Mouse (Mus musculus) frontal cortex, adult 2 months (tissue): ENCODE results near the gene Hcn3. TPM values are rescaled to one million over a fixed set of nuclear protein-coding genes. Genes with fewer than 3 reads are reported as not detected.

Experiments used
- DNase-seq, 2 experiments: peaks; one replicate each; pipeline ENCODE4 v3.0.0; 2022; ENCODE audit warnings: low spot score in 1 of 2; ENCODE audit errors: extremely low spot score in 1 of 2
- polyA plus RNA-seq: library from polyadenylated mRNA; depleted of rRNA; stranded (reverse); fragments of >200 nt; gene quantifications from 2 replicates; pipeline ENCODE4 v1.2.3, GENCODE M21; 2012

Gene Hcn3
- polyA plus RNA-seq, 1 experiment = 36.8 TPM

DNA sequence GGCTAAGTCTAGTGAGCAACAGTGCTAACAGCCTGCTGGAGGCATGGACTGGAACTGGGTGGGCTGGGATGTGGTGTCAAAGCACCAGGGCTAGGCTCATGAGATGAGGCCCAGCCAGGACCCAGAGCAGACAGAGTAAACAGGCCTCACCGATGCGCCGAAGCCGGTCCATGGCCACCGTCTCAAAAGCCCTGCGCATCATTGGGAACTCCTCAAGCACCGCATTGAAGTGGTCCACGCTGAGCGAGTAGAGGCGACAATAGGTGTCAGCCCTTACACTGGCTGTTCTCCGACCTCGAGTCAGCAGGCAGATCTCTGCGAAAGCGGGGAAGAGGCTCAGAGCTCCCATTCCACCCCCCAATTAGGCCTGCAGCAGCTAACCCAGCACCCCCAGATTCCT lies 11.4 kb downstream of the Hcn3 start:
- no peak for DNase-seq

DNA sequence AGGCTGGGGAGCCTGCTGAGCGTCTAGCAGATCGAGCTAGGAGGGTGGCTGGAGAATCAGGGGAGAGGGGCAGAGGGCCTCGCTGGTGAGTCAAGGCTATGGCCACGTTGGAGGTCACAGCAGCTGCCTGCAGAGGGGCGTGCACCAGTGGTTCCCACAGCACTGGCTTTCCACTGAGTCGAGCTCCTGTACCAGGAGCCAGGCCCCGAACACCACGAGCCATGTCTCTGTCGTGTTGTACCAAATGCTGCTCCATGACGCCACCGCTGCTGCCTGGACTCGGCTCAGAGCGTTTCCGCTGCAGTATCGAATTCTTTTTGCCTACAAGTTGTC lies 12.1 kb downstream of the Hcn3 start:
- DNase-seq = no peak

DNA sequence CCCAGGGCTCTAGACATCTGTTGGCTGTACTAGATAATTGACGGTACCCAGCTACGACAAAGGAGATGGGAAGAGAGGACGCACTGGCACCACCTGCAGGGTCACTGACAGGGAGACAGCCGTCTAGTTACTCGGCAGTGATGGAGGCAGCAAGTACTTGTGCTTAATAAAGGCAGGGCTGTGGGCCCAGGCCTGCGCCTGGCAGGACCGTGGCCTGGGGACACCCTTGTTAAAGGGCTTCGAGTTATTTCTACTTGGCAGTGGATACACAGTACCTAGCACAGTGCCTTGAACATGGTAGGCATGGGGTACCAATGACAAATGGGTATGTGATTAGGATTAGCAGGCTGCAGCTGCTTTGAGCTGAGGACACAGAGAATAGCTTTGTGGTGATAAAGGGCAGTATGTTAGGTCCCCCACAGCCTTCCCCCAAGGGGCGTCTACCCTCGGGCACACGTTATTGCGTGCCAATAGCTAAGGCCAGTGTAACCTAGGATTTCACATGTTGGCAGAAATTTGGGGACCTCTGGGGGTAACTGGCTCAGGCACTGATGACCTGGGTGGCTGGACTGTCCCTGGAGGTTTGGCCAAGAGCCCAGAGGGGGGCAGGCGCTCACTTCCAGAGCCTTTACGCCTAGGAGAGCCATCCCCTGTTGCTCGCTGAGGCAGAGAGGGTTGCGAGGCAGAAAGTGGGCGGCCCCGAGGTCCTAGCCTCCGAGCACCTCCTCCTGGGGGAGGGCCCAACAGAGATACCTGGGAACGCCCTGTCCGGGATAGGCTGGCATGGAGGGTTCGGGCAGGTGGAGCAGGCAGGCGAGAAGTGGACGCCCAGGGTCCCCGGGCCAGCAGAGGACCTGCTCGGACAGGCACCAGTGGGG lies 12.7 kb downstream of the Hcn3 start:
- DNase-seq = no peak

DNA sequence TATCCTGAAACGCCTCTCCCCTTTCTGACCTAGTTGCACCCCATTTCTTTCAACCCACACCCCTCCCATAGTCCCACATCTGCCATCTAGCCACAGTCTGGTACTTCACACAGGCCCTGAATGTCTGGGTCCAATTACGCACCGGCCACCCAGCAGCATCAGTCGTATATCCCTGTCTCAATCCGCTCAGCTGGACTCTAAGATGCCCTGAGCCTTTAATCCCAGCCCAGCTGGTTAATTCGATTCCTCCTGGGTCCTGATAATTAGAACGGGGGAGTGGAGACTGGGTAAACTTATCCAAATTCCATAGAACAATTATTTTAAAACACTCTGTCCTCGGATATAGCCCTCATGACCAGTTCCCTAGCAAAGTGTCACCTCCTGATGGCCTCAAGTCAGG lies 14.4 kb downstream of the Hcn3 start:
- no peak for DNase-seq

DNA sequence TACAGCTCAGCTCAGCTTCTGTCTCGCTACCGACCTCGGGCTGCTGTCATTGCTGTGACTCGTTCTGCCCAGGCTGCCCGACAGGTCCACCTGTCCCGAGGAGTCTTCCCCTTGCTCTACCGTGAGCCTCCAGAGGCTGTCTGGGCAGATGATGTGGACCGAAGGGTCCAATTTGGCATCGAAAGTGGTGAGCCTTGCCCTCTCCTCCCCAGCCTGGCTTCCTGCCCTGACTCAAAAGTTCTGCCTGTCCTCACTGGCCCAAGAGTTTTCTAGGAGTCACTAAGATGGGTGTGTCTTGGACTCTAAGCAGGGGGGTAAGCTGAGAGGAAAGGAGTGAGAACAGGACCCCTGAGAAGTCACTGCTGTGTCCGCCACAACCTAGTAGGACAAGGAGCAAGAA lies 15.2 kb downstream of the Hcn3 start:
- no peak for DNase-seq

DNA sequence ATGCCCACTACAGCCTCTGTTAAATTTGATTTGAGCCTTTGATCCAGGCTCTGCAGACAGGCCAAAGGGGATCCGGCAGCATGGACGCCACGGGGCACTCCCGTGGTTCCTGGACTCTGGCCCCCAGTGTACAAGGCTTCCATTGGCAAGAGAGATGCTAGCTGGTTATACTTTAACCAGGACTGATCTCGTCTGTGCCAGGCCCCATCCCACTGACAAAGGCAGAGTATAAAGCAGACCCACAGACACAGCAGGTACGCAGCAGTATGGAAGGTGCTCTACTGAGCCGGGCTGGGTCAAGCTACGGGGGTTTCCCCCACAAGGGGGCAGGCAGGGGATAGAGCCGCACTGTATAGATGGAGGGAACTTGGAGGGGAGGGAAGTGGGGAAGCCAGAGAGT lies 23.6 kb downstream of the Hcn3 start:
- DNase-seq = no peak

DNA sequence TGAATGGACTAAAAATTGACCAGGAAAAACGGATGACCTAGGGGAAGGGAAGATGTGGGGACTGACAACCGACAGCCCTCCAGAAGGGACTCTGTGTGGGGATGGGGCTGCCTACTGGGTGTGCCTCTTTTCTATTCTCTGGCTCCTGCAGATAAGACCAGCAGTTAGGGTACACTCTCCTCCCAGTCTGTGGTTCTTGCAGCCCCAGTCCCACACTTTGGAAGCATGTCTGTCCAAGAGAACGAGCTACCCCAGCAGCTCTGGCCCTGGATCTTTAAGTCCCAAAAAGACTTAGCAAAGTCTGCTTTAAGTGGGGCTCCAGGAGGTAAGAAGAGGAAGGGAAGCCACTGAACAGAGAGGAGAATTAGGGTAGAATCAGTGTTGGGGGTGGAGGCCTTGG lies 24.0 kb downstream of the Hcn3 start, which contains the start of gene Pklr:
Gene Pklr, plus strand, starts transcription at position 185 of the 400 bp plus-strand sequence.
- no peak for DNase-seq

DNA sequence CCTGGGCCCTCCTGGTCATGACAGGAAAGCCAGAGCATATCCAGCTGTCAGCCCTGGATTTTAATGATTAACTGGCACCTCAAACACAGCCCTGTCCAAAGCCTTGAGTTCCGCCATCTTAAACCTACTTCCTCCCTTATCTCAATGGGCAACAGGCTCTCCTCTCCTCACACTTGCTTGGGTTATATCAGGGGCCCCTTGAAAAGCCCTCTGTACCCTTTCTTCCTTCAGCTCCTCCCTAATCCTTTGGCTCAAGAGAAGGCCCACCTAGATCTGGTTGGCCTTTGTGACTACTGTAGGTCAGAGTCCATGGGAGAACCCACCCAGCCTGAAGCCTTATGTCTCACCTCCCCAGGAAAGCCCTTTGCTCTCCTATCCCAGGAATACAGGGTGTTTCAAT lies 26.2 kb downstream of the Hcn3 start:
- no peak for DNase-seq

DNA sequence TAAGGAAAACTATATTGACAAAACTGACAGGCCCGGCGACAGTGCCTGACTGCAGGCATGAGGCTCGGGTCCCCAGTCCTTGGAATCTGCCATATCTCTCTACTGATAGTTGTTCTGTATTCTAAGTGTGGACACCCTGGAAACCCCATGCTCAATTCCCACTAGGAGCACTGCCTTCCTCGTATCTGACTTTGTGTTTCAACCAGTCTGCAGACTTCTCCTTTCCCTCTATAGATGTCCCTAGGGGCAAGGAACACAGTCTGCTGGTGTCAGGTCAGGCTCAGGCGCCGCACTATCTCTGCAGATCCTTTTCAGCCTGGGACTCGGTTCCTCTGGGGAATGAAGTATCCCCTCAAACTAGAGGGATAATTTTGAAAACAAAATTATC lies 26.9 kb downstream of the Hcn3 start:
- no peak for DNase-seq

DNA sequence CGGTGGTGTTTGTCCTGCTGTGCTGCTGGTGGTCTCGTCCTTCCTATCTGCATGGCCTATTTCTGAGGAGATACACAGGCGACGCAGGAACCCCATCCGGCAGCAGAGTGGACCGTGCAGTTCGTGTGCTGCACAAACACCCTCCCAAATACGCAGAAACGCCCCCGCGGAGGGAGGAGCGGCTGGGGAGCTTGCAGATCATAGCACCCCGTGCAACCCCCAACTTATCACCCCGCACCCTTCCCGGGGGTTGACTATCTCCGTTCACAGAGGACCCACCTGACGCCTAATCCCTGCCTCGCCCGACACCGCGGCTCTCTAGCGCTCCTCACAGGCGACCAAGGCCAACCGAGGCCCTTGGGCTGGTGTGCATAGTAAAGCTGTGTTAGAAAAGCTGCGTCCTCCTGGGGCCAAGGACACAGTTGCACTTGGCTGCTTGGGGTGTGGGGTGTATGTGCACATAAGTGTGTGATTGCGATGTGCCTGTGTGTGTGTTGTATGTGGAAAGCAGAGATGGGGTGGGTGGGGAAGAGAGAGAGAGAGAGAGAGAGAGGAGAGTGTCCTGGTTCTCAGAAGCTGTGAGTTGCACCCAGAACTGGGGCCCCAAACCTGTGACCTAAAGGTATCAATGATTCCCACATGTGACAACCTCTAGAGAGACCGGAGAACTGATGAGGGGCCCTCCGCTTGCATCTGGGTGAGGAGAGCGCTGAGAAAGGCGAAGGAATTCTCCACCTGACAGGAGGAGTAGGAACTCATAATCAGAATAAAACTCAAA lies 27.5 kb downstream of the Hcn3 start:
- DNase-seq = peak in 1 of 2 experiments; percentile 53

DNA sequence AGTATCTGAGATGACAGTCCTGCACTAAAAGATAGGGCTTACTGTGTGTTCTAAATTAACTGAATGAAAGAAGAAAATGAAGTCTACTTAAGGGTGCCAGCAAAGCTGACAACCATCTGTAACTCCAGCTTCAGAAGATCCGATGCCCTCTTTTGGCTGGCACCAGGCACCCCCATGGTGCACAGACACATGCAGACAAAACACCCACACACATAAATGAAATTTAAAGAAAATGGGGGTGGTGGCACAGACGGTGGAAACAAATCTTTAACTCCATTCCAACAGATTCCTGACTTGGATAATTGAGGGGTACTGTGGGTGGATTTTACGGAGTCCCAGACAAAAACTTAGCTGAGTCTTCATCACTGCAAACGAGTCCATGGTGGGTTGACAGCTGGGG lies 28.2 kb downstream of the Hcn3 start:
- peak; percentile 74 to 76 for DNase-seq

DNA sequence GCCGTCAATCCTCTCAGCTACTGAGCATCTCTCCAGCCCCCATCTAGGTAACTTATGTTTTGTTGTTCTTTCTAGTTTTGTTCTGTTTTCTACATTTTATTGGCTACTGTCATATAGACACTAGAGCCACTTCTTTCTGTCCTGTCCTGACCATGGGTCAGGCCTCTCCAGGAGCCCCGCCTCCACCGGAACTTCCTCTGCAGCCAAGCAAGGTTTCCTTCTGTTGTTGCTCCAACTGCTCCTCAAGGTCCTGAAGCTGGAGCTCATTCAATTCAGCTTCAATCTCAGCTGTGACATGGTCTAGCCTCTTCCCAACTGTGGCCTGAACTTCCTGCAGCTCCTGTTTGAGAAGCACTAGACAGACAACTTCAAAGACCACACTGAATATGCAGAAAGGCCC lies 30.1 kb downstream of the Hcn3 start:
- no peak for DNase-seq

DNA sequence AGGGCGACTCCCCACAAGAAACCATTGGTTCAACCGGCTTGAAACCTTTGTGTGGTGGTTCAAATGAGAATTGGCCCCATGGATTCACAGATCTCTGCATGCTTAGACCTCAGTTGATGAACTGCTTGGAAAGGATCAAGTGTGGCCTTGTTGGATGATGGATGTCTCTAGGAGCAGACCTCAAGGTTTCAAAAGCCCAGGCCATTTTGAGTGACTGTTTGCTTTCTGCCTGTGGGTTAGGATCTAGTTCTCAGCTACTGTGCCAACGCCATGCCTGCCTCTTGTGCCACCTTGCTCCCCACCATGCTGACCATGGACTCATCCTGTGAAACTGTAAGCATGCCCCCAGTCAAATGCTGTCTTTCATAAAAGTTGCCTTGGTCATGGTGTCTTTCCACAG lies 34.0 kb downstream of the Hcn3 start:
- DNase-seq = no peak

DNA sequence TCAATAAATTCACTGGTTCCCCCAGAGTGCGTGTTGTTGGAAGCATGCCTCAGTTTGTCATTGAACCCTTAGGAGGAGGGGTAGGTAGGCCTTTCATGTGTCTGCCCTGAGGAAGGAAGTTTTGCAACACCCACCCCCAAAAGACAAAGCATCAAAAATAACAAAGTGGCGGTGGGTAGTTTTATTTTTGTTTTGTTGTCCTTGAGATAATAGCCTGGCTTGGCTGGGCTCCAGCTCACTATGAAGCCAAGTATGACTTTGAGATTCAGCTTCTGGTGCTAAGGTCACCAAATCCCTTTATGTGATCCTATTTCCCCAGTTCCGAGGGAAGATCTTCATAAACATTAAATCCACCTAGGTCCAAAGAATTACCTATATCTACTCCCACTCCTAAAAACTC lies 35.8 kb downstream of the Hcn3 start:
- no peak for DNase-seq

DNA sequence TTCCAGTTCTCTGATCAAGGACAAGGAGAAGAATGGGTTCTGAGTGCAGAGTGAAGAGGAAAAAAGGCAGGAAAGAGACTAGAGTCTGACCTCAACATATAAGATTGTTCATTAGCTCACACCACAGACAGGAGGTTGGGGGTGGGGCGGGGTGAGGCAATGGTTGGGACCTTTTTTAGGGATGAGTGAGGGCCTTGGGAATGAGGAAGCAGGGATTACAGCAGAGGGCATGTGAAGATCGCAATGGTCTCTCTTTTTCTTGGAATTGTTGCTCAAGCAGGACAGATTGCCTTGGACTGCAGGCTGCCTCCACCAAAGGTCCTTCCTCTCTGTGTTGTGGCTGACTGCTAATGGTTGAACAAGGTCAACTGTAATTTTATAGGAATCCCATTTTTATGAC lies 36.7 kb downstream of the Hcn3 start:
- no peak for DNase-seq

DNA sequence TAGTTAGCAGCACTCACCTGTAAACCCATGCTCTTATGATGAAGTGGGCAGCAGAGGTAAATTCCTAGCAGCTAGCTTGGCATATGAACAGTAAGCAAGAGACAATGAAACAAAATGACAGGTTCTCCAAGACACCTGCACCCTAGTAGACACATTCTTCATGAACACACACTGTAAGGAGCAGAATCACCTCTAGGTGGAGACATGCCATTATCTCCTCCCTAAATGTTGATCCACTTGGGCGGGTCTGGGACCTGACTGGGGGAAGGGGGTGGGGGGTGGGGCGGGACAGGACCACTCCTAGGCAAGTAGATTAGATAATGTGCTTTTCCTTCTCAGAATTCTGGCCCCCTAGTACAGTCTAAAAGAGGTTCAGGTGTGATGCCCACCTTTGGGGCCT lies 44.5 kb downstream of the Hcn3 start:
- peak in 1 of 2 experiments; percentile 69 for DNase-seq

DNA sequence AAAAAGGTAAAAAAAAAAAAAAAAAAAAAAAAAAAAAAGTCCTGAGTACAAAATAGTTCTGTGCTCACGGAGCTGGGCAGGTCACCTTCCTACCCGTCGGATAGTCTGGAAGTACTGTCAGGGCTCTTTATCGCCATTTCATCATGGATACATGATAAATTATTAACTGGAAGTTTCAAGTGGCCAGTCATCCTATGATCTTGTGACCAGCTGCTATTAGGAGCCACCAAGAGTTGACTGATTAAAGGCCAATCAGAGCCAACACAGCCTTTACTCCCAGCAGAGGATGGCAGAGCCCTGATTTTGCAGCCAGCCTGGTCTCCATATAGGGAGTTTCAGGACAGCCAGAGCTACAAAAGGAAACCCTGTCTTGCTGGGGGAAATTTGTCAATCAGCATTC lies 46.9 kb downstream of the Hcn3 start:
- DNase-seq = no peak

DNA sequence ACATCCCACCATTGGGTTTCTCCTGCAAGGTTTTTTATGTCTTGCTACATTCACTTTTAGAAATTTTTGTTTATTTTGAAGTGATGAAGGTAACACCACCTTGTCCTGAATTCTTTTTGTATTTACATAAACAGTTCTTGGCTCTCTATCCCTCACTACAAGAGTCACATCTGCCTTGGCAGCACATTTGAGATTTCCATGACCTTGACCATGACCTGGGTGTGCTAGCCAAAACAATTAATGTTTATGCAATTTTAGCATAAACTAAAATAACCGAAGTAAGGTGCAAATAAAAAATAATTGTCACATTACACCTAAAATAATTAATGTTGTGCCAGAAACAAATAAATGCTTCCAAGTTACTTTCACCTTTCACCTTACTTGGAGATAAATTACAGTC lies 51.9 kb downstream of the Hcn3 start:
- DNase-seq = no peak

DNA sequence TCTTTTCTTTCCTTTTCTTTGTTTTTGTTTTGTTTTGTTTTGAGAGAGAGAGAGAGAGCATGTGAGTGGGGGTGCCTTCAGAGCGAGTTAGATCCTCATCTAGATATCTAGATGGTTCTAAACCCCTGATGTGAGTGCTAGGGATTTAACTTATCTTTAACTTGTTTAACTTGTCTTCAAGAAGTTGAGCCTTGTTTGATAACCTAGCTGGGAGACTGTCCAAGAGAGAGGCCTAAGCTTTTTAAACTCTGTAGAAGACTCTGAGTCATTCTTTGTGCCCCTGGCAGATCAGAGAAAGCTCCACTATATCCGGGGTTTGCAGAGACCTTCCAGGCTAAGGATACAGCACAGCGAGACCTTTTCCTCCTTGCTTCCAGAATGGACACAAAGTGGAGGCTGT lies 52.5 kb downstream of the Hcn3 start:
- no peak for DNase-seq

DNA sequence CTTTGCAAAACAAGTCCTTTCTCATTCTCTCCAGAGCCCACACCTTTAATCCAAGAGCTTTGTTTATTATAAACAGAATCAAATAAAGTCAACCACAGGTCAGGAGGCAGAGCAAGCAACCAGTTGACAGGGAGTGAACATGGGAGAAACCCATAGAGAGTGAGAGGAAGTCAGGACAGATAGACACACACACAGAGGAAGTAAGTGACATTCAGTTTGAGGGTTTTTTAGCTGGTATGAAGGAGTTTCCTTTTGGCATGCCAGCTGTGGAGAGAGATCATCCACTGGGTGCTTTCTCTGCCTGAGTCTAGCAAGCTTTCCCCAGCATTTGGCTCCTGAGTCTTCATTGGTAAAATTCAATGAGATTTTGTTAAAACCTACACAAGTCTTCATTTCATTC lies 53.1 kb downstream of the Hcn3 start:
- no peak for DNase-seq

DNA sequence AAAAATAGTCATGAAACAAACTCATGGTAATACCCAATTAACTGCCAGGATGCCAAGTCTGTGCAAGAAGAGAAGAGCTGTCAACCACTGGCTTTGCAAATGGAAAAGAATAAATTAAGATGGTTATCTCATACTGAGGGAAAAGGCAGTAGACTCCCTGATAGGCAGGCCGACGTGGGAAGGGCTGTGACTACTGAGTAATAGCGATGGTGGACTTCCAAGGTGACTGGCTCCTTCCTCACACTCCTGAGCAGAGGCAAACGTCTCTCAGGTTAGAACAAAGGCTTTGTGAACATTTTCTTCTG lies 56.8 kb downstream of the Hcn3 start:
- no peak for DNase-seq
